Mouse (Mus musculus): ENCODE data around the gene Ppp1r14c. TPM values are rescaled to one million over a fixed set of nuclear protein-coding genes. Genes with fewer than 3 reads are reported as not detected.

The Ppp1r14c gene
- polyA plus RNA-seq, 1 experiment from 2014 or later: 4.2 TPM

DNA sequence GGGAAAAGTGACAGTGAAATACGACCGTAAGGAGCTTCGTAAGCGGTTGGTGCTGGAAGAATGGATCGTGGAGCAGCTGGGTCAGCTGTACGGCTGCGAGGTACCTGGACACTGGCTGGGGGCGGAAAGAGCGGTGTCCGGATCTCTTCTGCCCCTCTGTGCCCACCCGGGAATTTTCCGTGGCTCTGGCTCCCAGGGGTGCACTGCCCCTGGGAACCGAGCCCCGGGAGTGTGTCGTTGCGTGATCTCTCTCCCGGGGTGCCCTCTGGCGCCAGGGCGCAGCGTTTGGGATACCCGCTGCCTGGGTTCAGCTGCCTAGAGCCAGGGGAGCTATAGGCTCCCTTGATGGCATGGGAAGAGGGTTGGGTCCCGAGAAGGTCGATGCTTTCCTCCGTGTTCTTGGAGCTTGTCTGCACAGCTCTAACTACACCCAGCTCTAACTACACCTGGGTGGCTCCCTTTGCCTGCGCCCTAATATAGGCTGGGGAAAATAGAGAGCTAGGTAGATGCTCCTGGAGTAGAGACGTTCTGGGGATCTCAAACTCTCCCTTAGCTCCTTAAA, 1.1 kb downstream of the Ppp1r14c start:
- ChIA-PET CTCF (interaction anchor here (0.7 to 1.3 kb wide), 3 partner anchors 9 to 164 kb away, joined by 3 to 5 read pairs (median 3); no protein-coding TSS in a partner anchor), POLR2A (interaction anchor here (0.6 kb wide), 1 partner anchor 571 kb away, joined by 3 read pairs; no protein-coding TSS in a partner anchor)
- no peak for DNase-seq (ENCODE audit: low read depth, low spot score)
- peaks cover 10% of the 10 kb centered on the region for H3K27me3 ChIP-seq
- no peak for TF ChIP-seq CTCF (IDR thresholded peaks at IDR 0.05)
- in situ Hi-C loops (cut with MboI; ENCODE audit: low pct_unique_long_range_greater_than_20kb): no loop called here
- peak; percentile 59 for ATAC-seq

DNA sequence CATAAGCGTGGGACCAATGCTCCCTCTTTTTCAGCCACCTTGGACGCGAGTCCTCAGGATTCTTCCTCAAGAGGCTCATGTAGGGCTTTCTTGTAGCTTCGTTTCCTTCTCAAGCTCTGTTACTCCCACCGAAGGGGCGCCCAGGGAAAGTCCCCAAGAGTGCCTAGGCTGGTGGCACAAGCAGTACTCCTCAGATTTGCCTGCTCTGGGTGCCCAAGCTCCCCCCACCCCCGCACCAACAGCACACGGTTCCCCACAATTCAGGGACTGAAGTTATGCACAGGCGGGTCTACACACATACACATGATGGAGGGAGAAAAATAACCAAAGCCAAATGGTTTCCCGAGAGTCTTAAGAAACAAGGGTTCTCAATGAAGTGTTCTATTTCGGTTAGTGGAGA, 1.6 kb downstream of the Ppp1r14c start:
- peaks cover 10% of the 10 kb centered on the region for H3K27me3 ChIP-seq
- ChIA-PET POLR2A (interaction anchor here (0.5 to 0.6 kb wide), 2 partner anchors 83 to 570 kb away, joined by 3 to 4 read pairs; no protein-coding TSS in a partner anchor), CTCF (interaction anchor here (0.7 to 1.5 kb wide), 4 partner anchors 9 to 164 kb away, joined by 3 to 5 read pairs (median 3); no protein-coding TSS in a partner anchor)
- no peak for TF ChIP-seq CTCF (IDR thresholded peaks at IDR 0.05)
- in situ Hi-C loops (cut with MboI; ENCODE audit: low pct_unique_long_range_greater_than_20kb): no loop called here
- DNase-seq (ENCODE audit: low read depth, low spot score): no peak
- peak; percentile 14 for ATAC-seq

DNA sequence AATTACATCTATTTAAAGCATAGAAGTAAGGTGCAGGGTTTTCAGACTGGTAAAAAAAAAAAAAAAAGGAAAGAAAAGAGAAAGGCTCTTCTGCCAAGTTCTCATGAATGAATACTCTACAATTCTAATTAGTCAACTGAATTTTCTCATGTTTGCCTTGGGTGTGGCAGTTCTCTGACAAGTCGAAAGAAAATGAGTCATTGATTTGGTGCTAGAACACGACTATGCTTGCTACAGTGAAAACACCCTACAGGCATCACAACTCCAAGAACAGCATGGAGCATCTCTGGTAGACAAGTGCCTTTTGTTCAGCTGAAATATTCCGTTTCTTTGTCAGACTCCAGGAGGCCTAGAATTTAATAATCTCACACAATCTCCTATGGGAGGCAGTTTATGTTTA, 17.3 kb downstream of the Ppp1r14c start:
- DNase-seq (ENCODE audit: low read depth, low spot score) (no peak), ATAC-seq (no peak)
- POLR2A ChIA-PET: no interaction called here
- TF ChIP-seq CTCF (IDR thresholded peaks at IDR 0.05): no peak
- no peaks in the 10 kb centered on the region for H3K27me3 ChIP-seq
- in situ Hi-C loops (cut with MboI; ENCODE audit: low pct_unique_long_range_greater_than_20kb): no loop called here
- CTCF ChIA-PET: no interaction called here

DNA sequence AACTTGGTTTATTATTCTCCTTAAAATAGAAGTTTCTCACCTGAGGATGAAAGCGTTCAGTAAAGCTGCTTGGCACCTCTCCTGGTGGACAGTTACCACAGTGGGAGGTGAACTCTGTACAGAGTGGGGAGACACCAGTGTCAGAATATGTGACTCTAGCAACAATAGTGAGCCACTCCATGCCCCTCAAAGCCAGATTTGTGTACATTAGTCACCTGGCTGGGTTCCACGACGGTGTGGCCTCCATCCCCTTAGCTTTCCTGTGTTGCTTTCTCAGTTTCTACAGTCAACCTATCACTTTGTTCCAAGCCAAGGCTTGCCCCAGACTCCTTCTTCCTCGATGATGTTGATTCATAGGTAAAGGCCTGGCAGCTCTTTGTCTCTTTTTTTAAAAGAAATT, 26.4 kb downstream of the Ppp1r14c start:
- no peak for TF ChIP-seq CTCF (IDR thresholded peaks at IDR 0.05)
- ChIA-PET POLR2A (no interaction called here), CTCF (interaction anchor here (1.1 kb wide), 1 partner anchor 11 kb away, joined by 3 read pairs; no protein-coding TSS in a partner anchor)
- DNase-seq (ENCODE audit: low read depth, low spot score): no peak
- in situ Hi-C loops (cut with MboI; ENCODE audit: low pct_unique_long_range_greater_than_20kb): no loop called here
- H3K27me3 ChIP-seq: no peaks in the 10 kb centered on the region
- ATAC-seq: no peak

DNA sequence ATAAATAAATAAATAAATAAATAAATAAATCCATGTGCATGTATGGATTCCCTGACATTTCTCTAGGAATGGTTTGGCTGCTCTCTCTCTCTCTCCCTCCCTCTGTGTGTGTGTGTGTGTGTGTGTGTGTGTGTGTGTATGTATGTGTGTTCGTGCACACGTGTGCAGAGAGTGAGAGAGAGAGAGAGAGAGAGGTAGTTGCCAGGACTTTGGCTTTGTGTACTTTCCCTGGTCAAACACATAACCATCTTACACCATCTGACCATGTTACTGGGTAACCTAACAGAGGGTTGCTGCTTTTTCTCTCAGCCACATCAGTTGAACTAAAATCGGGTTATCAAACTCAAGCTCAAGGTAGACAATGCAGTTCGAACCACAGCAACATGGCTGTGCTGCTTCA, 27.7 kb downstream of the Ppp1r14c start:
- in situ Hi-C loops (cut with MboI; ENCODE audit: low pct_unique_long_range_greater_than_20kb): no loop called here
- POLR2A ChIA-PET: interaction anchor here (0.5 kb wide), 1 partner anchor 15 kb away, joined by 4 read pairs; no protein-coding TSS in a partner anchor
- ATAC-seq: no peak
- no peaks in the 10 kb centered on the region for H3K27me3 ChIP-seq
- no peak for TF ChIP-seq CTCF (IDR thresholded peaks at IDR 0.05)
- no peak for DNase-seq (ENCODE audit: low read depth, low spot score)
- CTCF ChIA-PET: no interaction called here

DNA sequence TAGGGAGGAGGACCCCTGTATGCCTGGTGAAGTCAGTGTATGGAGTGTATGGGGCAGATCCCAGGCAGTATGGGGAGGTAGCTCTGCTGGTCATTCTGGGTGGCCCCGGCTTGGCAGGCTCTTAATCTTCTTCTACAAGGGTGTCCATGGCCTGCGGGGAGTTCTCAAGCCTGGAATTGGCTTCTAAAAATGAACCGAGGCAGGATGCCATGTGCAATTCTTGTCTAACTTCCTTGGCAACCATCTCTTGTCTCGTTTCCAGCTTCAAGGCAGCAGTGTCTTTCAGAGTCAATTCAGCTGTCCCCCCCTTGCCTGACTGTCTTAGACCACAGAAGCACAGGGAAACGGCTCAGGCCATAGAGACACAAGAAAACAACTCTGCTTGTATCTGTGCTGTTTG, 28.3 kb downstream of the Ppp1r14c start:
- H3K27me3 ChIP-seq: no peaks in the 10 kb centered on the region
- no peak for ATAC-seq
- no peak for DNase-seq (ENCODE audit: low read depth, low spot score)
- POLR2A ChIA-PET: interaction anchor here (0.5 kb wide), 1 partner anchor 14 kb away, joined by 4 read pairs; no protein-coding TSS in a partner anchor
- no peak for TF ChIP-seq CTCF (IDR thresholded peaks at IDR 0.05)
- in situ Hi-C loops (cut with MboI; ENCODE audit: low pct_unique_long_range_greater_than_20kb): no loop called here
- CTCF ChIA-PET: no interaction called here

DNA sequence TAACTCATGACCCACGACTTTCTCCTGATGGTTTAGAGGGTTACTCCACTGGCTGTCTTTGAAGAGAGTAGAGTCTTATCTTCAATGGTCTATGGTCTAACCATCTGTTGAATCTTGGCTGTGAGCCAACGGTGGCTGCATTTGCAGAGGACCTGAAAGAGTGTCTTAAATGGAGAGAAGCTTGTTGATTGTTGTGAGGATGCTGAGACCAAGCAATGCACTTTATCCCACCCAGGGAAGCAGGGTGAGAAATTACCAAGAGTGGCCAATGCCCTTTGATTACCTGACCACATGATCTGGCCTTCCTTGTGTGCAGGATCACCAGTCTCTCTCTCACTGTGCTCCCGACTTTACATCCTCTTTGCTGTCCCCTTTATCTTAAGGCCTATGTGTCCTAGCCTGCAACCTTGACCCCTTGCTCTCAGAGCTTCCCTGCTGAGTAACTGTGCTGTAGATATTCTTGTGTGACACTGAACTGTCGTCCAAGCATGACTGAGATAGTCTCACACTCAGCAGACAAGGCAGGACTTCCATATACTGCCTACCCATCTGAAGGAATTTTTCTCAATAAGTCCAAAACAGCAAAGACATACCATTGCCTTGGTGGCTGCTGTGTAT, 28.9 kb downstream of the Ppp1r14c start:
- in situ Hi-C loops (cut with MboI; ENCODE audit: low pct_unique_long_range_greater_than_20kb): no loop called here
- H3K27me3 ChIP-seq: no peaks in the 10 kb centered on the region
- CTCF ChIA-PET: no interaction called here
- POLR2A ChIA-PET: interaction anchor here (0.6 kb wide), 1 partner anchor 1233 kb away, joined by 4 read pairs; no protein-coding TSS in a partner anchor
- no peak for ATAC-seq
- no peak for TF ChIP-seq CTCF (IDR thresholded peaks at IDR 0.05)
- DNase-seq (ENCODE audit: low read depth, low spot score): no peak

DNA sequence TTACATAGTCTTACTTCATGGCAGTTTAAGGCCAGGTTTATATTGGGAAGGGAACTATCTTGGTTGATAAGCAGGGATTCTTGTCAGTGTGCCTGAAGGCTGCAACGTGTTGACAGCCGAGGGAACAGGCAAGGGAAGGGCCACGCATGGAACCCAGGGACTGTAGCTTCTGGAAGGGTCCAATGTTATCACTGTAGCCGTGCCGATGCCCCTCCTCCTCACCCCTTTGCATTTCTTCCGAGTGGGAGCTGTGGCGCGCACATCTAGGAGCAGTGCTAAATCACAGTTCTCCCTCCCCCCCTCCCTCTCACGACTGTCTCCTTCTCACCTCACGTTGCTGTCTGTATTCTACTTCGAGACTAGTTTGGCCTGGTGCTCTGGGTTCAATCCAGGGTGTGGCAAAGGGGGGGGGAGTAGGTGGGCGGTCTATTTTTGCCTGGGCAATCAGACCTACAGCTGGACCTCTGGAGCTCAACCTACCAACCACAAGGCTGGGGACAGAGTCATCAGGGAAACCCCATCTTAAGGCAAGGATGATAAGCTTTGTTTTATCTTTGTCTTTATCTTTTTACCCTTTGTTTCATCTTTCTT, 29.6 kb downstream of the Ppp1r14c start:
- ChIA-PET POLR2A (interaction anchor here (0.6 kb wide), 1 partner anchor 1233 kb away, joined by 4 read pairs; no protein-coding TSS in a partner anchor), CTCF (no interaction called here)
- no peak for DNase-seq (ENCODE audit: low read depth, low spot score)
- no peak for TF ChIP-seq CTCF (IDR thresholded peaks at IDR 0.05)
- in situ Hi-C loops (cut with MboI; ENCODE audit: low pct_unique_long_range_greater_than_20kb): no loop called here
- no peak for ATAC-seq
- no peaks in the 10 kb centered on the region for H3K27me3 ChIP-seq

DNA sequence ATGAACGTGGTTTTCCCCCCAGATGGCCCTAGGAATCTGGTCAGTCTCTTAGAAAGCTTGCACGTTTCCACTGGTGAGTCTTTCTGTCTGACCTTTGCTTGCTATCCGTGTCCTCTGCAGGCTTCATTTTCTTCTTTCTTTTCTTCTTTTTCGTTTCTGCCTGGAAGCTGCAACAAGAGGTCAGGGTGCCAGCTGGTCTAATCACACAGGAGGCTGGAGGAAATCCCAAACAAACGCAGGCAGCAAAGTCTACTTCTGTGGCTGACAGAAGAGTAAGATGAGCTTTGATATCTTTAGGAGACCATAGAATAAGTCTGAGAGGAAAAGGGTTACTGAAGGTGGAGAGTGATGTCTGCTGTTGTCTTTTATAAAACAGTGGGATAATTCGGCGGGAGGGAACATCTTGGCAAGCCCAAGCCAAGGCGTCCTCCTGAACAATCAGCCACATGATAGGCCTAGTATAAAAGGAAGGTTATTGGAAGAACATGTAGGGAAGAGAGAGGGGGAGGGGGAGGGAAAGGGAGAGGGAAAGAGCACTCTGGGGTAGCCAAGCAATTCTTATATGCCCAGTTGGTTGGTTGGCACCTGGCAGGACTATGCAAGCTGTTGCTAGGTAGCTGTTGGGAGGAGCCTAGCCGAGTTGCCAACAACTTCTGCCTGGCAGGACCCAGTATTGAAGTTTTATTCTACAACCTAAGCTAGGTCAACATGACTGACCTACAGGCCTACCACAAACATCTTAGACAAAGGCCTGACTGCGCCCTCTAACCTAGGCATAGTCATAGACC, 30.3 kb downstream of the Ppp1r14c start:
- ATAC-seq (no peak), DNase-seq (ENCODE audit: low read depth, low spot score) (no peak)
- ChIA-PET POLR2A (no interaction called here), CTCF (no interaction called here)
- TF ChIP-seq CTCF (IDR thresholded peaks at IDR 0.05): no peak
- H3K27me3 ChIP-seq: no peaks in the 10 kb centered on the region
- in situ Hi-C loops (cut with MboI; ENCODE audit: low pct_unique_long_range_greater_than_20kb): no loop called here

DNA sequence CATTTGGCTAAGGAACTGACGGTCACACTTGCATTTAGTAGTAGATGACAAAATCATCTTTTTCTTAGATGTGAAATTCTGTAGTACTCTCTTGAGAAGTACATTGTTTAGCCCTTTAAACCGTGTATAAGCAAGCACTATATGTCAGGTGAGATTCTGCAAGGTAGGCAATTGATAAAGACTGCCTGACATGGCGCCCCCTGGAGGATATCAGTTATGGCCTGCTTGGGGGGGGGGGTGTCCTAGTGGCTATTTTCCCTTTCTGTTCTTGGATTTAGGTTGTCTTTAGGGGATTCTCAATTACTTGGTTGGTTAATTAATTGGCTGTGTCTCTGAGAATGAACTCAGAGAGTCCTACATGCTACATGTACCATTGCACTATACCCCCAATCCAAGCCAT, 31.5 kb downstream of the Ppp1r14c start:
- no peaks in the 10 kb centered on the region for H3K27me3 ChIP-seq
- no peak for TF ChIP-seq CTCF (IDR thresholded peaks at IDR 0.05)
- no peak for ATAC-seq
- ChIA-PET POLR2A (no interaction called here), CTCF (interaction anchor here (1.3 kb wide), 1 partner anchor 21 kb away, joined by 3 read pairs; no protein-coding TSS in a partner anchor)
- in situ Hi-C loops (cut with MboI; ENCODE audit: low pct_unique_long_range_greater_than_20kb): no loop called here
- DNase-seq (ENCODE audit: low read depth, low spot score): no peak

Measured in Patski (cell line).